Mouse (Mus musculus): ENCODE measurements at regions not wholly inside any gene's neighbourhood (a gene's known extent, or its start where the extent isn't known, plus 50 kb on each side); places are given as distances from the start of the nearest gene placed in this dataset.

GRCm38 (mm10) chr3:149190856-149191576, 200.7 kb upstream of the Adgrl2 start:
- Histone ChIP-seq H3K4me1 (ENCODE audit: control insufficient read depth in 1 of 2, insufficient read depth in 2 of 2) (no peaks in the 10 kb centered on the region), H3K9ac (ENCODE audit: insufficient read depth, low read depth) (no peak overlapping the region)

GRCm38 (mm10) chr3:149184136-149184551, 193.8 kb upstream of the Adgrl2 start:
- in situ Hi-C loops (cut with MboI; ENCODE audit: low pct_ligation_motif_present, low pct_unique_long_range_greater_than_20kb, low sequenced_read_pairs) (no loop called here), dilution Hi-C loops (cut with MboI; ENCODE audit: extremely low pct_ligation_motif_present, extremely low pct_unique_long_range_greater_than_20kb, low sequenced_read_pairs) (no loop called here)

More at GRCm38 (mm10) chr3:149190856-149191576, 200.7 kb upstream of the Adgrl2 start:
- in situ Hi-C loops (cut with MboI; ENCODE audit: low pct_ligation_motif_present, low pct_unique_long_range_greater_than_20kb, low sequenced_read_pairs) = no loop called here
- TF ChIP-seq IRF4 (IDR thresholded peaks at IDR 0.05; ENCODE audit: low read depth, low read length) (no peak), RAD21 (IDR thresholded peaks at IDR 0.05; ENCODE audit: low read depth, low read length) (no peak), CTCF (conservative IDR thresholded peaks at IDR 0.05 in 1 of 2, IDR thresholded peaks at IDR 0.05 in 1 of 2; ENCODE audit: low read depth in 2 of 2, low read length in 2 of 2) (no peak), JUN (IDR thresholded peaks at IDR 0.05; ENCODE audit: insufficient read depth, low read depth, low read length) (no peak), EP300 (IDR thresholded peaks at IDR 0.05; ENCODE audit: low read length) (no peak), POLR2AphosphoS2 (IDR thresholded peaks at IDR 0.05; ENCODE audit: low read depth, low read length) (no peak), BHLHE40 (IDR thresholded peaks at IDR 0.05; ENCODE audit: low read depth, low read length) (peak; percentile 25; the same call in 1 of the 2 replicates), CHD1 (IDR thresholded peaks at IDR 0.05; ENCODE audit: low read depth, low read length) (no peak), RCOR1 (conservative IDR thresholded peaks at IDR 0.05; ENCODE audit: low read depth, low read length) (no peak)
- Histone ChIP-seq H3K27me3 (replicated peaks) (no peaks in the 10 kb centered on the region), H3K9me3 (replicated peaks; ENCODE audit: low read length) (no peaks in the 10 kb centered on the region), H3K27ac (ENCODE audit: insufficient read depth, low read depth) (no peak overlapping the region), H3K36me3 (replicated peaks in 1 of 2; ENCODE audit: control insufficient read depth in 1 of 2, insufficient read depth in 1 of 2, low read length in 1 of 2) (no peaks in the 10 kb centered on the region), H3K4me2 (ENCODE audit: insufficient read depth, low read depth, poor library complexity, severe bottlenecking) (0 out of 2 replicates have a peak overlapping the region, but pooled peaks have one; percentile 16), H3K79me2 (replicated peaks; ENCODE audit: control insufficient read depth, extremely low read depth, insufficient read depth, poor library complexity, severe bottlenecking) (no peaks in the 10 kb centered on the region), H3K4me3 (replicated peaks in 1 of 3; ENCODE audit: low read depth in 2 of 3, low read length in 2 of 3, poor library complexity in 1 of 3) (no peak overlapping the region)
- dilution Hi-C loops (cut with MboI; ENCODE audit: extremely low pct_ligation_motif_present, extremely low pct_unique_long_range_greater_than_20kb, low sequenced_read_pairs) = no loop called here
- DNase-seq (ENCODE audit: extremely low read depth) = no peak

More at GRCm38 (mm10) chr3:149184136-149184551, 193.8 kb upstream of the Adgrl2 start:
- Histone ChIP-seq H3K4me1 (ENCODE audit: control insufficient read depth in 1 of 2, insufficient read depth in 2 of 2) (peaks cover 2 to 4% of the 10 kb centered on the region in 2 experiments; a peak in 1 of 4 replicates), H3K4me2 (ENCODE audit: insufficient read depth, low read depth, poor library complexity, severe bottlenecking) (no peak overlapping the region), H3K9me3 (replicated peaks; ENCODE audit: low read length) (no peaks in the 10 kb centered on the region), H3K36me3 (replicated peaks in 1 of 2; ENCODE audit: control insufficient read depth in 1 of 2, insufficient read depth in 1 of 2, low read length in 1 of 2) (no peaks in the 10 kb centered on the region), H3K4me3 (replicated peaks in 1 of 3; ENCODE audit: low read depth in 2 of 3, low read length in 2 of 3, poor library complexity in 1 of 3) (no peak overlapping the region), H3K79me2 (replicated peaks; ENCODE audit: control insufficient read depth, extremely low read depth, insufficient read depth, poor library complexity, severe bottlenecking) (no peaks in the 10 kb centered on the region), H3K27me3 (replicated peaks) (no peaks in the 10 kb centered on the region), H3K27ac (ENCODE audit: insufficient read depth, low read depth) (no peak overlapping the region), H3K9ac (ENCODE audit: insufficient read depth, low read depth) (no peak overlapping the region)
- DNase-seq (ENCODE audit: extremely low read depth) = no peak
- TF ChIP-seq ZNF384 (IDR thresholded peaks at IDR 0.05; ENCODE audit: low read depth, low read length) (no peak), USF1 (IDR thresholded peaks at IDR 0.05; ENCODE audit: low read depth, low read length) (no peak), HCFC1 (IDR thresholded peaks at IDR 0.05; ENCODE audit: low read depth, low read length) (no peak), POLR2AphosphoS2 (IDR thresholded peaks at IDR 0.05; ENCODE audit: low read depth, low read length) (no peak), PAX5 (IDR thresholded peaks at IDR 0.05; ENCODE audit: low read length) (no peak), ELF1 (IDR thresholded peaks at IDR 0.05; ENCODE audit: low read depth, low read length) (no peak), EP300 (IDR thresholded peaks at IDR 0.05; ENCODE audit: low read length) (no peak), KAT2A (IDR thresholded peaks at IDR 0.05; ENCODE audit: insufficient replicate concordance, low read length) (no peak), CHD2 (IDR thresholded peaks at IDR 0.05; ENCODE audit: low read length) (no peak), MEF2A (IDR thresholded peaks at IDR 0.05; ENCODE audit: borderline replicate concordance, low read depth, low read length) (no peak), ZKSCAN1 (IDR thresholded peaks at IDR 0.05; ENCODE audit: borderline replicate concordance, low read depth, low read length) (no peak), GABPA (IDR thresholded peaks at IDR 0.05; ENCODE audit: insufficient replicate concordance, low read depth, low read length) (no peak), MXI1 (IDR thresholded peaks at IDR 0.05; ENCODE audit: low read depth, low read length) (no peak), USF2 (conservative IDR thresholded peaks at IDR 0.05; ENCODE audit: low read depth, low read length) (no peak), RCOR1 (conservative IDR thresholded peaks at IDR 0.05; ENCODE audit: low read depth, low read length) (no peak), JUN (IDR thresholded peaks at IDR 0.05; ENCODE audit: insufficient read depth, low read depth, low read length) (no peak), MAX (IDR thresholded peaks at IDR 0.05; ENCODE audit: low read length) (no peak), ETS1 (conservative IDR thresholded peaks at IDR 0.05; ENCODE audit: low read depth, low read length) (no peak)
